Mouse (Mus musculus) MEL (cell line): ENCODE measurements around the gene Agap2. TPM values are rescaled to one million over a fixed set of nuclear protein-coding genes. Genes with fewer than 3 reads are reported as not detected.

Experiments used
- DNase-seq: peaks from one replicate; pipeline ENCODE4 v3.0.0; 2011; ENCODE audit warnings: low read depth, low spot score
- H3K27ac ChIP-seq: 2 replicates; pipeline ENCODE4 v1.5.1; 2012; ENCODE audit warnings: low read depth, mild to moderate bottlenecking, control low read depth, low read length, moderate library complexity; ENCODE audit not compliant: control insufficient read depth
- H3K27me3 ChIP-seq, 2 experiments: fragments of 150-350 bp in 1 of 2; sonication (generic) in 1 of 2; 2 replicates each; pipeline ENCODE4 v1.6.1; 2012; ENCODE audit warnings: low read length in 2 of 2, mild to moderate bottlenecking in 2 of 2, improper control_type of control experiment in 1 of 2, moderate library complexity in 1 of 2; ENCODE audit not compliant: insufficient read depth in 2 of 2, control insufficient read depth in 1 of 2
- H3K36me3 ChIP-seq, 2 experiments: 2 replicates each; pipeline ENCODE4 v1.6.1; 2012 to 2014; ENCODE audit warnings: low read length in 2 of 2, improper control_type of control experiment in 1 of 2, inconsistent platforms in 1 of 2, mild to moderate bottlenecking in 1 of 2; ENCODE audit not compliant: insufficient read depth in 2 of 2, control insufficient read depth in 1 of 2
- H3K4me1 ChIP-seq, 2 experiments: fragments of 150-350 bp in 1 of 2; sonication (generic) in 1 of 2; 2 replicates each; pipeline ENCODE4 v1.6.1; 2012; ENCODE audit warnings: low read length in 2 of 2, improper control_type of control experiment in 1 of 2, mild to moderate bottlenecking in 1 of 2; ENCODE audit not compliant: insufficient read depth in 2 of 2, control insufficient read depth in 1 of 2
- H3K4me3 ChIP-seq, 2 experiments: fragments of 150-350 bp in 1 of 2; sonication (generic) in 1 of 2; 2 replicates each; pipeline ENCODE4 v1.5.1; 2012; ENCODE audit warnings: low read depth in 2 of 2, low read length in 2 of 2, mild to moderate bottlenecking in 2 of 2, moderate library complexity in 2 of 2, control low read depth in 1 of 2, improper control_type of control experiment in 1 of 2; ENCODE audit not compliant: control insufficient read depth in 1 of 2, insufficient read depth in 1 of 2
- H3K79me2 ChIP-seq: 2 replicates; pipeline ENCODE4 v1.6.1; 2012; ENCODE audit warnings: mild to moderate bottlenecking, low read length, moderate library complexity; ENCODE audit not compliant: control insufficient read depth, poor library complexity, insufficient read depth
- H3K9ac ChIP-seq: 2 replicates; pipeline ENCODE4 v1.6.1; 2012; ENCODE audit warnings: low read depth, mild to moderate bottlenecking, control low read depth, low read length, moderate library complexity; ENCODE audit not compliant: control insufficient read depth, poor library complexity, severe bottlenecking
- H3K9me3 ChIP-seq: fragments of 150-350 bp; sonication (generic); replicated peaks from 2 replicates; pipeline ENCODE4 v1.6.1; 2012; ENCODE audit warnings: mild to moderate bottlenecking, low read length, improper control_type of control experiment, moderate library complexity; ENCODE audit not compliant: insufficient read depth
- BHLHE40 ChIP-seq: IDR thresholded peaks from 2 replicates; pipeline ENCODE4 v1.6.1; 2012; ENCODE audit warnings: low read depth, mild to moderate bottlenecking, inconsistent platforms, low read length, improper control_type of control experiment, borderline replicate concordance
- CTCF ChIP-seq, 3 experiments: IDR thresholded peaks in 2 of 3; conservative IDR thresholded peaks in 1 of 3; 2 replicates each; pipeline ENCODE4 v1.5.1; 2011 to 2012; ENCODE audit warnings: low read length in 3 of 3, low read depth in 2 of 3, mild to moderate bottlenecking in 2 of 3, improper control_type of control experiment in 1 of 3, inconsistent platforms in 1 of 3, mixed read lengths in 1 of 3, moderate library complexity in 1 of 3; ENCODE audit not compliant: control insufficient read depth in 1 of 3, insufficient read depth in 1 of 3, poor library complexity in 1 of 3, severe bottlenecking in 1 of 3
- GABPA ChIP-seq: IDR thresholded peaks from 2 replicates; pipeline ENCODE4 v1.6.1; 2012; ENCODE audit warnings: low read depth, mild to moderate bottlenecking, inconsistent platforms, low read length, improper control_type of control experiment, moderate library complexity
- MAFK ChIP-seq: IDR thresholded peaks from 2 replicates; pipeline ENCODE4 v1.6.1; 2011; ENCODE audit warnings: low read depth, mild to moderate bottlenecking, low read length, improper control_type of control experiment, borderline replicate concordance
- MYC ChIP-seq: IDR thresholded peaks from 2 replicates; pipeline ENCODE4 v1.6.1; 2011; ENCODE audit warnings: low read depth, mild to moderate bottlenecking, low read length, improper control_type of control experiment, moderate library complexity
- NELFE ChIP-seq: IDR thresholded peaks from 2 replicates; pipeline ENCODE4 v1.6.1; 2011; ENCODE audit warnings: low read depth, low read length, improper control_type of control experiment
- NRF1 ChIP-seq: IDR thresholded peaks from 2 replicates; pipeline ENCODE4 v1.6.1; 2014; ENCODE audit warnings: low read depth, mild to moderate bottlenecking, inconsistent platforms, low read length, improper control_type of control experiment, moderate library complexity; ENCODE audit not compliant: poor library complexity, insufficient read depth, severe bottlenecking
- POLR2A ChIP-seq, 2 experiments: IDR thresholded peaks; 2 replicates each; pipeline ENCODE4 v1.6.1; 2011 to 2012; ENCODE audit warnings: low read length in 2 of 2, mild to moderate bottlenecking in 2 of 2, control low read depth in 1 of 2, improper control_type of control experiment in 1 of 2, low read depth in 1 of 2, moderate library complexity in 1 of 2; ENCODE audit not compliant: control insufficient read depth in 1 of 2, insufficient read depth in 1 of 2, poor library complexity in 1 of 2
- POLR2AphosphoS5 ChIP-seq: IDR thresholded peaks from 2 replicates; pipeline ENCODE4 v1.6.1; 2012; ENCODE audit warnings: low read depth, borderline replicate concordance, mild to moderate bottlenecking, inconsistent platforms, low read length, moderate library complexity, mixed read lengths
- RAD21 ChIP-seq: IDR thresholded peaks from 2 replicates; pipeline ENCODE4 v1.6.1; 2011; ENCODE audit warnings: mild to moderate bottlenecking, low read depth, low read length, improper control_type of control experiment
- RCOR1 ChIP-seq: IDR thresholded peaks from 2 replicates; pipeline ENCODE4 v1.6.1; 2012; ENCODE audit warnings: low read depth, mild to moderate bottlenecking, inconsistent platforms, low read length, improper control_type of control experiment
- SMC3 ChIP-seq: IDR thresholded peaks from 2 replicates; pipeline ENCODE4 v1.6.1; 2011; ENCODE audit warnings: low read depth, low read length, improper control_type of control experiment
- UBTF ChIP-seq: IDR thresholded peaks from 2 replicates; pipeline ENCODE4 v1.6.1; 2012; ENCODE audit warnings: low read depth, mild to moderate bottlenecking, inconsistent platforms, low read length, improper control_type of control experiment, moderate library complexity, borderline replicate concordance; ENCODE audit not compliant: insufficient read depth
- USF1 ChIP-seq: IDR thresholded peaks from 2 replicates; pipeline ENCODE4 v1.6.1; 2014; ENCODE audit warnings: low read depth, mild to moderate bottlenecking, inconsistent platforms, low read length, improper control_type of control experiment, moderate library complexity
- ZMIZ1 ChIP-seq: IDR thresholded peaks from 2 replicates; pipeline ENCODE4 v1.6.1; 2012; ENCODE audit warnings: low read depth, mild to moderate bottlenecking, inconsistent platforms, low read length, improper control_type of control experiment, moderate library complexity
- ZNF384 ChIP-seq: IDR thresholded peaks from 2 replicates; pipeline ENCODE4 v1.6.1; 2012; ENCODE audit warnings: low read depth, mild to moderate bottlenecking, inconsistent platforms, low read length, improper control_type of control experiment
- polyA plus RNA-seq, 2 experiments: library from polyadenylated mRNA; stranded (reverse) in 1 of 2; unstranded in 1 of 2; fragments of >175 nt in 1 of 2; fragments of >200 nt in 1 of 2; gene quantifications; 2 replicates each; pipeline versions ENCODE4 v1.2.1 to v1.2.4; 2012; ENCODE audit warnings: low replicate concordance in 2 of 2, low read depth in 1 of 2; ENCODE audit not compliant: insufficient read length in 2 of 2, insufficient read depth in 1 of 2, missing spikeins in 1 of 2
- total RNA-seq: library from RNA; depleted of rRNA; stranded (reverse); fragments of 300-350 nt; gene quantifications from 2 replicates; pipeline ENCODE4 v1.2.3, GENCODE M21; 2012

Gene Agap2
- total and polyA plus RNA-seq, 3 experiments: 0.04 to 0.46 TPM; not detected in 1

GRCm38 (mm10) chr10:127040569-127041214, 34.4 kb upstream of the Agap2 start:
- Histone ChIP-seq H3K36me3 (no peaks in the 10 kb centered on the region; a peak in 1 of 4 replicates), H3K4me1 (no peaks in the 10 kb centered on the region), H3K79me2 (peaks cover 4% of the 10 kb centered on the region; the same call in 1 of the 2 replicates), H3K27ac (no peak overlapping the region), H3K27me3 (no peaks in the 10 kb centered on the region), H3K9ac (peak overlapping the region; percentile 98), H3K9me3 (no peaks in the 10 kb centered on the region), H3K4me3 (peak overlapping the region; percentile 88 to 96)
- TF ChIP-seq RCOR1: no peak
- TF ChIP-seq POLR2AphosphoS5: no peak
- no peak for TF ChIP-seq MAFK
- no peak for TF ChIP-seq ZMIZ1
- TF ChIP-seq NRF1: 0 out of 2 replicates have a peak, but pooled peaks have one; percentile 19
- TF ChIP-seq RAD21: no peak
- TF ChIP-seq ZNF384: peak; percentile 95
- no peak for TF ChIP-seq BHLHE40
- no peak for TF ChIP-seq GABPA
- no peak for TF ChIP-seq CTCF (IDR thresholded peaks at IDR 0.05 in 2 of 3, conservative IDR thresholded peaks at IDR 0.05 in 1 of 3; ENCODE audit: control insufficient read depth in 1 of 3, insufficient read depth in 1 of 3, low read depth in 2 of 3, low read length in 3 of 3, poor library complexity in 1 of 3, severe bottlenecking in 1 of 3)
- TF ChIP-seq SMC3: no peak
- TF ChIP-seq USF1: no peak
- 0 out of 2 replicates have a peak, but pooled peaks have one; percentile 10 for TF ChIP-seq MYC
- TF ChIP-seq POLR2A (IDR thresholded peaks at IDR 0.05; ENCODE audit: control insufficient read depth in 1 of 2, insufficient read depth in 1 of 2, low read depth in 1 of 2, low read length in 2 of 2, poor library complexity in 1 of 2): no peak
- peak; percentile 51 for DNase-seq

- Histone ChIP-seq H3K9ac (peak within 1 kb of the TSS; percentile 98), H3K4me1 (no peaks in the 10 kb centered on the region), H3K36me3 (no peaks in the 10 kb centered on the region; a peak in 1 of 4 replicates), H3K9me3 (no peaks in the 10 kb centered on the region), H3K79me2 (peaks cover 4% of the 10 kb centered on the region; the same call in 1 of the 2 replicates), H3K27me3 (no peaks in the 10 kb centered on the region), H3K27ac (peak within 1 kb of the TSS; percentile 68), H3K4me3 (peak within 1 kb of the TSS; percentile 88 to 96)
- 0 out of 2 replicates have a peak, but pooled peaks have one; percentile 25 for TF ChIP-seq UBTF
- TF ChIP-seq NELFE: no peak
- 0 out of 4 replicates have a peak, but pooled peaks of 1 of the 2 experiments have one; percentile 37 for TF ChIP-seq POLR2A (IDR thresholded peaks at IDR 0.05; ENCODE audit: control insufficient read depth in 1 of 2, insufficient read depth in 1 of 2, low read depth in 1 of 2, low read length in 2 of 2, poor library complexity in 1 of 2)
- DNase-seq: peak; percentile 61
Measured at GRCm38 (mm10) chr10:127041274-127041766, 33.8 kb upstream of the Agap2 start, which contains the start of the genes Mettl1 and Eef1akmt3. TSS of gene Mettl1 (plus strand) at chr10:127041414. TSS of gene Eef1akmt3 (minus strand) at chr10:127041513.
